Mouse (Mus musculus): ENCODE results near the gene Calhm3.

GRCm38 (mm10) chr19:47157664-47158063, at the start of gene Calhm3:
- TF ChIP-seq POLR2A (IDR thresholded peaks at IDR 0.05; ENCODE audit: low read depth, low read length) (no peak), CTCF (IDR thresholded peaks at IDR 0.05; ENCODE audit: borderline replicate concordance, insufficient read depth, low read length) (no peak)

Data from embryonic fibroblast, embryonic 13.5 days (primary cell).